ENCODE assay signal across 8 mouse cellular contexts in the genomic region with DNA sequence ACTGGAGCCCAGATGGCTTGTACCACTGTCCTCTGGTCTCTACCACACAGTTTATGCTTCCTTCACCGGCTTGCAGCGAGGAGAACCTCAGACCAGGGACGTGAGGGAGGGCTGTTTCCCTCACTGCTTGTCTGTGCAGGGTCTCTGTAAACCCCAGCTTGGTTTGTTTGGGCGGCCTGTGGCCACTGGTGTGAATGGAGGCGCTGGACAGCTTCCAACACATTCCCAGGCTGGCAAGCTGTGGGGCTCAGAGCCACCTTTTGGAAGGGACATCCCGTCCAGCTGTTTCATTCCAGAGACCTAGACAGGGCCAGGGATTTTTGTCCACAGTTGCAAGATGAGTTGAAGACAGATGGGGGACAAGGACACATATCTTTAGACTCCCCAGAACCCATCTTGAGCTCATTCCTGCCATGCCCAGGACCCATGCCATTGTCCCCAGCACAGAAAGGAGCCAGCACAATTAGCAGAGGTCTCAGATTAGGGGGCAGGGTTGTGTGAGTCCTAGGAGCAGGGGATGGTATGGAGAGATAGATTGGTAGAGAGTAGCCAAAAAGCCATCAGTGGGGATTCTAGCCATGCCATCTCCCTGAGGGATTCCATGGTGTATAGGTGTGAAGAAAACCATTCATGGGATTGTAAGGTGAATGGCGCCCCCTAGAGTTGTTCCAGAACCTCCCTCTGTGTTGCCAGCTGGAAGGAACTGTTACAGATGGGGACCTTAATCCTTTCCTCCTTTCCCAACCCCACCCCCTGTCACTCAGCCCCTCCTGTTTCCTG. TPM values are rescaled to one million over a fixed set of nuclear protein-coding genes. Genes with fewer than 3 reads are reported as not detected.
DNase-seq lines count a peak whose midpoint lies in the region; ATAC-seq and TF ChIP-seq lines count a peak whose summit lies in the region.

No protein-coding gene starts in this region.

- peak overlapping the region; percentile 36; the same call in 1 of the 2 replicates for H3K4me3 ChIP-seq in G1E (ENCODE audit: low read depth, low read length)
- H3K4me3 ChIP-seq in forebrain, embryonic 16.5 days (replicated peaks; ENCODE audit: low read length): no peak overlapping the region
- no peak overlapping the region for H3K4me3 ChIP-seq in kidney, embryonic 14.5 days (ENCODE audit: low read length)
- no peak overlapping the region for H3K4me3 ChIP-seq in neural tube, embryonic 14.5 days (ENCODE audit: low read depth, low read length)

- H3K9ac ChIP-seq in forebrain, embryonic 16.5 days (replicated peaks; ENCODE audit: low read depth, low read length): peak overlapping the region; percentile 29; the same call in 1 of the 2 replicates
- H3K9ac ChIP-seq in kidney, embryonic 14.5 days (ENCODE audit: low read depth, low read length): 0 out of 2 replicates have a peak overlapping the region, but pooled peaks have one; percentile 23
- no peak overlapping the region for H3K9ac ChIP-seq in neural tube, embryonic 14.5 days (replicated peaks; ENCODE audit: low read depth, low read length)

- H3K27ac ChIP-seq in forebrain, embryonic 16.5 days (ENCODE audit: low read length): no peak overlapping the region
- H3K27ac ChIP-seq in kidney, embryonic 14.5 days (ENCODE audit: low read depth, low read length): peak overlapping the region; percentile 63
- peak overlapping the region; percentile 40 for H3K27ac ChIP-seq in neural tube, embryonic 14.5 days (ENCODE audit: low read depth, low read length)

- no peak for ATAC-seq in G1E (ENCODE audit: extremely low read depth, insufficient number of reproducible peaks, low FRiP score, poor library complexity, severe bottlenecking)
- 0 out of 2 replicates have a peak, but pooled peaks have one; percentile 24 for ATAC-seq in forebrain, embryonic 16.5 days
- ATAC-seq in kidney, embryonic 14.5 days (ENCODE audit: low FRiP score, low TSS enrichment): no peak
- no peak for ATAC-seq in neural tube, embryonic 14.5 days (ENCODE audit: low read depth)

- 8% methylated on average over 7 of the region's 7 CpGs for WGBS in forebrain, embryonic 16.5 days
- 24% methylated on average over 7 of the region's 7 CpGs for WGBS in kidney, embryonic 14.5 days
- WGBS in neural tube, embryonic 14.5 days: 18% methylated on average over 7 of the region's 7 CpGs

- TF ChIP-seq CTCF in G1E (IDR thresholded peaks at IDR 0.05; ENCODE audit: low read depth, low read length): no peak

- H3K27me3 ChIP-seq in G1E (ENCODE audit: insufficient read depth, low read length): peaks cover 32% of the 10 kb centered on the region
- peaks cover 9% of the 10 kb centered on the region; the same call in 1 of the 2 replicates for H3K27me3 ChIP-seq in forebrain, embryonic 16.5 days (replicated peaks; ENCODE audit: control insufficient read depth, insufficient read depth, low read length)
- H3K27me3 ChIP-seq in kidney, embryonic 14.5 days (ENCODE audit: control insufficient read depth, insufficient read depth, low read length): no peaks in the 10 kb centered on the region
- no peaks in the 10 kb centered on the region for H3K27me3 ChIP-seq in neural tube, embryonic 14.5 days (ENCODE audit: control insufficient read depth, insufficient read depth, low read length)

- peaks cover 88% of the 10 kb centered on the region for H3K4me1 ChIP-seq in G1E (ENCODE audit: insufficient read depth, low read depth, low read length)
- H3K4me1 ChIP-seq in forebrain, embryonic 16.5 days (replicated peaks; ENCODE audit: control insufficient read depth, insufficient read depth, low read length): peaks cover 68% of the 10 kb centered on the region
- H3K4me1 ChIP-seq in kidney, embryonic 14.5 days (ENCODE audit: control insufficient read depth, insufficient read depth, low read length): peaks cover 69% of the 10 kb centered on the region
- peaks cover 66% of the 10 kb centered on the region for H3K4me1 ChIP-seq in neural tube, embryonic 14.5 days (ENCODE audit: control insufficient read depth, insufficient read depth, low read length)

- peaks cover 4% of the 10 kb centered on the region for H3K36me3 ChIP-seq in G1E (replicated peaks)
- H3K36me3 ChIP-seq in forebrain, embryonic 16.5 days (ENCODE audit: control insufficient read depth, insufficient read depth): no peaks in the 10 kb centered on the region
- no peaks in the 10 kb centered on the region for H3K36me3 ChIP-seq in kidney, embryonic 14.5 days (ENCODE audit: control insufficient read depth, insufficient read depth, low read length)
- no peaks in the 10 kb centered on the region for H3K36me3 ChIP-seq in neural tube, embryonic 14.5 days (ENCODE audit: control insufficient read depth, insufficient read depth, low read length)

- DNase-seq in kidney, adult 18-20 months: peak; percentile 45
- DNase-seq in kidney, adult 11 months: no peak
- no peak for DNase-seq in G1E (ENCODE audit: low spot score)
- no peak for DNase-seq in thymus, postnatal 25 days
- no peak for DNase-seq in layer of hippocampus, adult 11-12 months (ENCODE audit: low spot score)

- H3K4me2 ChIP-seq in forebrain, embryonic 16.5 days (ENCODE audit: low read length): no peak overlapping the region
- H3K4me2 ChIP-seq in kidney, embryonic 14.5 days (replicated peaks; ENCODE audit: low read depth, low read length): no peak overlapping the region
- no peak overlapping the region; the same call in 1 of the 2 replicates for H3K4me2 ChIP-seq in neural tube, embryonic 14.5 days (ENCODE audit: low read depth, low read length)

- no peaks in the 10 kb centered on the region for H3K9me3 ChIP-seq in G1E (replicated peaks)
- no peaks in the 10 kb centered on the region for H3K9me3 ChIP-seq in forebrain, embryonic 16.5 days (ENCODE audit: control insufficient read depth, low read length)
- no peaks in the 10 kb centered on the region for H3K9me3 ChIP-seq in kidney, embryonic 14.5 days (ENCODE audit: control insufficient read depth, low read length)
- H3K9me3 ChIP-seq in neural tube, embryonic 14.5 days (ENCODE audit: control insufficient read depth, low read length): no peaks in the 10 kb centered on the region

RNA-seq across cellular contexts. Expression of a gene that starts 4.1 kb away (rescaled TPM):
- total RNA-seq in G1E (2014; fragmentation: Nextera tagmentation): 109 and 110 TPM in 2 replicates
- total RNA-seq in G1E (2017): 16.9 and 17.1 TPM in 2 replicates
- 84.4 and 103 TPM in 2 replicates for polyA plus RNA-seq in G1E (2012)
- polyA plus RNA-seq in forebrain, embryonic 16.5 days (2015; fragmentation: Nextera tagmentation; extraction: Ambion mirVana): 9.5 and 10.6 TPM in 2 replicates
- polyA plus RNA-seq in kidney, embryonic 14.5 days (2014; fragmentation: Nextera tagmentation; extraction: Ambion mirVana): 27.7 and 36.7 TPM in 2 replicates
- 22.1 and 22.3 TPM in 2 replicates for polyA plus RNA-seq in neural tube, embryonic 14.5 days (2014; fragmentation: Nextera tagmentation; extraction: Ambion mirVana)

RNA-seq across cellular contexts. Expression of a gene that starts 24.1 kb away (rescaled TPM):
- total RNA-seq in G1E (2014; fragmentation: Nextera tagmentation) (60.7 and 84.9 TPM in 2 replicates), G1E (2017) (52.7 and 63.4 TPM in 2 replicates)
- polyA plus RNA-seq in G1E (2012): 3.4 and 4.1 TPM in 2 replicates
- polyA plus RNA-seq in forebrain, embryonic 16.5 days (2015; fragmentation: Nextera tagmentation; extraction: Ambion mirVana): 10.3 and 10.9 TPM in 2 replicates
- polyA plus RNA-seq in kidney, embryonic 14.5 days (2014; fragmentation: Nextera tagmentation; extraction: Ambion mirVana): 32.5 and 44.1 TPM in 2 replicates
- polyA plus RNA-seq in neural tube, embryonic 14.5 days (2014; fragmentation: Nextera tagmentation; extraction: Ambion mirVana): 2.1 and 2.8 TPM in 2 replicates

RNA-seq across cellular contexts. Expression of a gene that starts 51.1 kb away (rescaled TPM):
- total RNA-seq in G1E (2014; fragmentation: Nextera tagmentation): not detected in 2 replicates
- not detected in 2 replicates for total RNA-seq in G1E (2017)
- polyA plus RNA-seq in G1E (2012): not detected in 2 replicates
- 0.51 and 1.0 TPM in 2 replicates for polyA plus RNA-seq in forebrain, embryonic 16.5 days (2015; fragmentation: Nextera tagmentation; extraction: Ambion mirVana)
- polyA plus RNA-seq in kidney, embryonic 14.5 days (2014; fragmentation: Nextera tagmentation; extraction: Ambion mirVana): 0.64 TPM in 1 of 2 replicates, not detected in the other
- polyA plus RNA-seq in neural tube, embryonic 14.5 days (2014; fragmentation: Nextera tagmentation; extraction: Ambion mirVana): 0.89 and 2.2 TPM in 2 replicates
